Mouse (Mus musculus) liver (tissue): ENCODE measurements around the gene Olfr354.

ENCODE experiments used
- DNase-seq: peaks from one replicate; pipeline ENCODE4 v3.0.0-alpha.2; 2020; ENCODE audit warnings: mixed read lengths

Gene Olfr354

DNA sequence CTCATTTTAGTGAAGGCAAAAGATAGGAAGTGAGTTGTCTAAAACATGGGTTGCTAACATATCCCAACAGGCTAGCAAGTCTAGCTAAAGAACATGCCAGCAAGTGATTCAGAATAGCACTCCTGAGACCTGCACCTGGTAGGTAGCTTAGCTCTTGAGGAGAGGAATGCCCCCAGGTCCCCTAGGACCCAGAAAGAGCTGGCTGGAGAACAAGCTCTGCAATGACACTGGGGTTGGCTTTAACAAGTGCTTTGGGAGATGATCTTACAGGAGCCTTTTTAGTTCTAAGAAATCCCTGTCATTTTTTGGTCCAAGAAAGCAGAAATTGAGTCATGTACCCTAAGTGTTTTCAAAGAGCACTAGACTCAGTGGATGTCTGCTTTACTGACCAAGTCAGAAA, at the start of gene Olfr354:
Olfr354 (plus strand) TSS at position 301 of the 400 bp plus-strand sequence.
- no peak for DNase-seq

DNA sequence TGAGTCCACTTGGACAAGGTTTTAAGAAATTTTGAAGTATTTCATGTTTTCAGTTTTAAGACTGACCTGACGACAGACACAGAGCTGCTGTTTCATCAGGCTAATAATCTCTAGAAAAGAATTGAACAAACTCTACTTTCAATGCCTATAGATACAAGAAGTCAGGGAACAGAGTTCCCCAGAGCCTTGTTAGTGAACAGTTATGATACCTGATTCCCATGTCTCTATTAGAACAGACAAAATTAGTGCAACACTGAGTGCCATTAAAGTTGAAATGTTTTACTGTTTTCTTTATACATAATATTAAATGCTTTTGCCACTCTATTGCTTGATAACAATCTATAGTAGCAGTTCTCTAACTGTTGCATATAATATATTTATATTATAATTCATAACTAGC, 42.9 kb upstream of the Olfr354 start, which contains the start of gene Olfr351:
Olfr351 (minus strand) TSS at position 101 of the 400 bp plus-strand sequence.
- DNase-seq: no peak

- DNase-seq: no peak
Measured at GRCm38 (mm10) chr2:36868160-36868559, 37.3 kb upstream of the Olfr354 start, which contains the start of gene Olfr352. Gene Olfr352 (plus strand): TSS chr2:36868460.

DNA sequence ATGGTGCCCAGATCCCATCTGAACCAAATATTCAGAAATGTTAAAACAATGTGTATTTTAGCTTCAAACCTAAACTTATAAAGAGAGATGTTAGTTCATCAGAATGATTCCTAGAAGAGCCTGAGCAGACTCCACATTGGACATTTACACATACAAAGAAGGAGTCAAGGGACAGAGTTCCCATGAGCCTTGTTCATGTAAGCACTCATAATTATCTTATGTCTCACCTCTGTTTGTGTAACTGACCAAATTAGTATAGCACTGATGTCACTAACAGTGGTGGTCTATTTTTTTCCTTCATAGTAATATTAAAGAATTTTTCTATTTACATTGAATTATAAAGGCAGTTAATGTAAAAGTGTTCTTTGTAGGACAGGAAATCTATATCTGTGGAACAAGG, 12.6 kb upstream of the Olfr354 start, which contains the start of gene Olfr353:
Olfr353 (minus strand) TSS at position 101 of the 400 bp plus-strand sequence.
- no peak for DNase-seq

DNA sequence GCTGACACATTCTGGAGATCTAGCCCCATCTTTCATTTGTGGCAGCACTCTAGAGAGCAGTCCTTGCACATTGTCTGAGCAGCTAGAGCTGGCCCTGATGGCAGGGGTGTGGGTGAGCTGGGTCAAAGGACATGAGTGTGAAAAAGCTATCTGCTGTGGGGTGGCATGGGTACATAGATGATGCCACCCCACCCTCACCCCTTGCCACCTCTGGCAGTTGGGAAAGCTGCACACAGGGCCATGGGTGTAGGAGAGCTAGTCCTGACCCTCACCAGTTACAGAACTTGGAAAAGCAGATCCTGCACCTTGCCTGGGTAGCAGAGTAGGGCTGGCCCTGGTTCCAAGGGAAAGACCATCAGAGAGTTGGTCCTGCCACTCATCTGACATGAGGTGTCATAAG, 8.4 kb upstream of the Olfr354 start:
- DNase-seq: no peak

DNA sequence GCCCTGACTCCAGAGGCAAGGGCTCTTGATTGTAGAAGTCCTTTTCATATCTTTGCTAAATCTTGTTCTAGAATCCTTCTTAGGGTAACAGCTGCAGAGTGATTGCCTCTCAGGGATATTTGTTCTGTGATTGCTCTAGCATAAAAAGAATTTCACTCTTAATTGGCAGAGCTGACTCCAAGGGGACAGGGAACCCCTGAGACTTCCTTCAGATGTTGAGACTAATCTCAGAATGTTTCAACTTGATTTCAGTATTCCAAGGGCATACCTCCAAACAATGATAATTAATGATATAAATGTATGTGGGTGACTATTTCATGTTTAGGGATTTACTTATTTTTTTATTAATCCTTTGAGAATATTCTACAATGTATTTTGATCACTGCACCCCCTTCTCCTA, 23.3 kb downstream of the Olfr354 start, which contains the start of gene Olfr355:
Olfr355 (minus strand) TSS at position 101 of the 400 bp plus-strand sequence.
- no peak for DNase-seq

GRCm38 (mm10) chr2:36936821-36937220, 31.3 kb downstream of the Olfr354 start, which contains the start of gene Olfr356:
Gene Olfr356 (plus strand): TSS chr2:36937121.
- DNase-seq: no peak
